Mouse (Mus musculus) adrenal gland, postnatal 25 days (tissue): ENCODE measurements around the gene Dnajc12. TPM values are rescaled to one million over a fixed set of nuclear protein-coding genes. Genes with fewer than 3 reads are reported as not detected.
"Not testable (repeated sequence)": the region's sequence is repeated elsewhere in the genome, so short reads cannot be mapped to it uniquely, and the experiment has no call there.

Source experiments
- DNase-seq: peaks from one replicate; pipeline ENCODE4 v3.0.0; 2021; ENCODE audit warnings: mixed read lengths
- long read RNA-seq: library from polyadenylated mRNA; stranded (forward); transcript quantifications from one replicate; pipeline ENCODE4 v2.0.0, GENCODE M21; 2021
- total RNA-seq: library from RNA; stranded (reverse); gene quantifications from 2 replicates; pipeline ENCODE4 v1.2.3, GENCODE M21; 2021

Gene Dnajc12
- 9.0 and 15.1 TPM in 2 replicates for total RNA-seq
- long read RNA-seq, transcript Dnajc12-201 (5 exons, 3,025 nt) = major isoform, 6 of 18 reads
- long read RNA-seq, partial matches to known transcripts = 0 of 18 reads
- long read RNA-seq, other reads (novel, unspliced or antisense) = 12 of 18 reads

DNA sequence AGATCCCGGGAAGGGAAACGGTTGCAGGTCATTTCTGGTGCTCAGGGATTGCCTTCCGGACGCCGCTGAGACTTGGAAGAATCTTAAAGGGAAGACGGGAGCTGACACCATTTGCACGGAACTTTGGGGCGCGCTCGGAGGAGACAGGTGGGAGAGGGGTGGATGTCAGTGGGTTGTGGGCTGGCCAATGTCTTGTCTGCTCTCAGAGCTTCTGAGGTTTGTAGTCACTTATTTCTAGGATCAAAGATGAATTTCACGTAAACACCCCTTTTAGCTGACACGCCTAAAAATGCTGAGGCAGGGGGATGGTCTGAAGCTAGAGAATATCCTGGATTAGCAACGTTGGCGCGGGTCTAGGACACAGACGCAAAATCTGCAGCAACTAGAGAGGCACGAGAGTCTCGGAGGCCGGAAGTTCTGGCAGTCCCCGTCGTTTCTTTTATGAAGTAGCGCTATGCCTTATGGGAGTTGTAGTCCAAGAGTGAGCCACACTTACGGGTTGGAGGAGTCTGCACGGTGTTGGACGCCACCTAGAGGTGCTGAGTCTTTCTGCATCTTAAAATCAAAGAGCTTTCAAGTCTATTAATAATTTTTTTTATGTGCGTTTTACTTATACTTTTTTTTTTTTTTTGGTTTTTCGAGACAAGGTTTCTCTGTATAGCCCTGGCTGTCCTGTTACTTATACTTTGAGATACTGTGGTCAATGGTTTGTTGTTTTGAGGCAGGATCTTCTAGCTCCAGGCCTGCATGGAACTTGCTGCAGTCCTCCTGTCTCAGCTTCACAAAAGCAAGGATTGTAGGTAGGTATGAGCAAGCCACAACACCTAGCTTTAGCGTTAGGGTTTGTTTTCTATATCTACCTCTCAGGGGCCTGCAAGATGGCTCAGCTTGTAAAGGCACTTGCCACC is at the start of gene Dnajc12:
TSS of gene Dnajc12 (plus strand) at position 72 of the 908 bp plus-strand sequence.
- DNase-seq = peak; percentile 63

DNA sequence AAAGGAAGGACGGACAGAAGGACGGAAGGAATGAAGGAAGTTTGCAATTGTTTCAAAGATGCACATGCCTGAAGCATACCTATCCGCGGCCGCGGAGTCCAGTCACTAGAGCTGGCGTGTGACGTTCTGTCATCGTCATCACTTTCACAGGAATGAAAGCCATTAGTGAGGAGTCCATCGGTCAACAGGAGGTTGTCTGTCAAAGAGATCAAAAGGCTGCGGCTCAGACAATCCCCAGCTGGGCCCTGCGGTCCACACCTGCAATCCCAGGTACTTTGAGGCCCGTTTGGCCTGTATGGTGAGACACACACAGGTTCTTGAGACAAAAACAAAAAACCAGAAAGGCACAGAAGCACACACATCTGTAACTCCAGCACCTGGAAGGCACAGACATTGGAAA is 45.3 kb upstream of the Dnajc12 start:
- DNase-seq = no peak

DNA sequence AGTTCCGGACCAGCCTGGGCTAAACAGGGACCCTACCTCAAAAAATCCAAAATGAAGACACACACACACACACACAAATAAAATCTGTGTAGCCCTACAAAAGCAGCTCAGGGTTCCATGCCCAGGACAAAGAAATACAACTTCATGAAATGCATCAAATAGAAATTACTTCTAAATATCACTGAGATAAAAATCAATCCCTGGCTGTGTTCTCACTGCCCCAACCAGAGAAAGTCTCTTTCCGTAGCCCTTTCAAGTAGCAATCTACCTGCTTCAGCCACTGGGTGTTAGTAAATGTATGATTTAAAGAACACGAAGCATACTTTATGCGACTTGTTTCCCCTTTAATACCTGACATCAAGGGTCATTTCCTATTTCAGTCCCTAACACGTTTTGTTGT is 44.9 kb upstream of the Dnajc12 start:
- no peak for DNase-seq

DNA sequence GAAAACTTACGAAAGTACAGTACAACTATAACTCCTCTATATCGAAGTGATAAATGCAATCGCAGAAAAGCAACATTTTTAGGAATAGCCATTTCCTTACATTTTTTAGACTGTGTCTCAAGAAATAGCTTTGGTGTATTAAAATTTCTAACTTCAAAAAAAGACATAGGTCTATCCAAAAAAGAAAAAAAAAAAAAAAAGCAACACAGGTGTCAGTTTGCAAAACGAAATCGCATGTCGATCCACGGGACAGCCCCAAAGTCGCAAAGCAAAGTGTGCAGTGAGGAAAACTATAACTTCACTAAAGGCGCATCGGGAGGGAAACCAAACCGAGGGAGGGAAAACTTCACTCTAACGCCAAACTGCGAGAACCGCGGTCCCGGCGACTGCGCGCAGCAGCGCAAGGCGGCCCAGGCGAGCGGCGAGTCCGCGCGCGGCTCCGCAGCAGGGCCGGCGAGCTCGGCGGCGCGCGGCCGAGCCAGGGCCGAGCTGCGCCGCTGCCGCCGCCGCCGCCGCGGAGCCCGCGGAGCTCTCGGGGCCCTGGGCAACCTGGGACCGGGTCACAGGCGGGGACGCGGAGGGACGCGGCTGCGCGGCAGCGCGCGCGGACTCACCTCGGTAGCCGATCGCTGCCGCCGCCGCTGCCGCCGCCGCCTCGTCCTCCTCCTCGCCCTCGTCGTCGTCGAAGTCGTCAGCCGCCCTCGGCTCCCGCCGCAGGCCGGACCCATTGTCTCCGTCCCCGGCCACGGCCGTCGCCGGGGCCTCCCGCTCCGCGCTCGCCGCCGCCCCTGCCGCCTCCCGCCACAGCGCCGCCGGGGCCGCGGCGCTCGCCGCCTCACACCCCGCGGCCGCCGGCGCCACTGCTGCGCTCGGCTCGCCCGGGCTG is 44.0 kb upstream of the Dnajc12 start:
- DNase-seq = peak; percentile 69

DNA sequence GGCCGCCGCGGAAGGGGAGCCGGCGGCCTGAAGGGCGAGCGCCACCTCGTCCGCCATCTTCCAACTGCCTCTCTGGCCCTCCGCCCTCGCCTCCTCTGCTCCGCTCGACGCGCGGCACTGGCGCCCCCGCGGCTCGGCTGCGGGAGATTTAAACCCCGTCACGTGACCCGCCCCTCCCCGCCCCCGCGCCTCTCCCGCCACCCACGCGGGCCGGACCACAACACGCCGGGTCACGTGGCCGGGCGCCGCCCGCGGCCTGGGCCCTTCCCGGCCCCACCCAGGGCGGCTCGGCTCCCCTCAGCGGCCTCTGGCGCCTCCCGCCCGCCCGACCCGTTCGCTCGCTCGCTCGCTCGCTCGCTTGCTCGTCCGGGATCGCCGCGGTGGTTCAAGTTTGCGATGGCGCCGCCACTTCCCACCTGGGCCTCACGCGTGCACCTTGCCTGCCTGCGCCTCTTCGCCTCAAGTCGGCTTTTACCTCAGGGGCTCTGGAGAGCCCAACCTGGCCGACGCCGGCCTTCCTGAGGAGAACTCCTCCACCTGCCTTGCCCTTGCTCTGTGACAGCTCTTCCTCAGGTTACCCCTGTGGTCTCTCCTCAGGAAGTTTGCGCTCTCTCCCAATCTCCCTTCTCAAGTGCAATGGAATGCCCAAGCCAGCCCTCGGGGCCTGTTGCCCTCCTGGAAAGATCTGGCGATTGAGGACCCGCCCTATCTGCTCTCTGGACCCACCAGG is 43.2 kb upstream of the Dnajc12 start:
- DNase-seq = peak; percentile 95

DNA sequence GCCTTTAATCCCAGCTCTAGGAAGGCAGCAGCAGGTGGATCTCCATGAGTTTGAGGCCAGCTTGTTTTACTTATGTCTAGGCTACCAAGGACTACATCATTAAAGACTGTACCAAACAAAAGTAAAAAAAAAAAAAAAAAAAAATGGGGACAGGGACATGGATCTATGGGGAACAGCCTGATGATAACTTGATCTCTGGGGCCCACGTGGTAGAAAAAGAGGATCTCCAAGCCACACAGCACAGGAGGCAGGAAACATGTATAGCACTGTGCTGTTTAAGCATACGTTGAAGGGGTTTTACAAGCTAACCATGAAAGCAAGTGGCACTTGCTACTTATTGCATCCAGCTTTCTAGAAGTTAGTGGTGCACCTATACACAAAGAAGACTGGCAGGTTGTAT is 40.9 kb upstream of the Dnajc12 start:
- no peak for DNase-seq

DNA sequence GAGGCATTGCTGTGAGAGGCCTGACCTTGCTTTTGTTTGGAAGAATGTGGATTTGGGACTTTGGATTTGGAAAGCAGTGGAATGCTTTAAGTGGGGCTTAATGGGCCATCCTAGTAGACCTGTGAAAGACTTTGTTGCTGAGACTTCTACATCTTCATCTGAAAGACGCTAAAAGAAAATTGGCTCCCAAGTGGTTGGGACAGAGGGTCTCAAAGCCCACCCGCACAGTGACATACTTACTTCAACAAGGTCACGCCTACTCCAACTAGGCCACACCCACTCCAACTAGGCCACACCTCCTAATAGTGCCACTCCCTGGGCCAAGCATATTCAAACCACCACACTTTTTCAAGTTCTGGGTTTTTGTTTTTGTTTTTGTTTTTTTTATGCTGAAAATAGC is 37.5 kb upstream of the Dnajc12 start:
- no peak for DNase-seq

DNA sequence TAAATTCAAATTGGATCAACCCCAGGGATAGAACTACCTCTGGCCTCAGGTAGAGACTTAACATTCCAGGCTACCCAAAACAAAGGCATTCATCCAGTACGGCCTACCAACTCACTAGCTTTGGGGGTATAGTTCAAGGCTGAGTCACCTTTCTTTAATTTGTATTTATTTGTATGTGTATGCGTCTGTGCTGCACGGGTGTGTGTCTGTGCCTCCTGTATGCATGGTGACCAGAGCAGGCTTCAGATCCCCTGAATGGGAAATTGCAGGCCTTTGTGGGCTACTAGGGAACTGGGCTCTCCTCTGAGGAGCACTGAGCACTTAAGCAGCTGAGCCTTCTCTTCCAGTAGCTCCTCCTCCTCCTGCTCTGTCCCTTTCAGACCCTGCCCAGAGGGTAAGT is 34.0 kb upstream of the Dnajc12 start:
- DNase-seq = no peak

DNA sequence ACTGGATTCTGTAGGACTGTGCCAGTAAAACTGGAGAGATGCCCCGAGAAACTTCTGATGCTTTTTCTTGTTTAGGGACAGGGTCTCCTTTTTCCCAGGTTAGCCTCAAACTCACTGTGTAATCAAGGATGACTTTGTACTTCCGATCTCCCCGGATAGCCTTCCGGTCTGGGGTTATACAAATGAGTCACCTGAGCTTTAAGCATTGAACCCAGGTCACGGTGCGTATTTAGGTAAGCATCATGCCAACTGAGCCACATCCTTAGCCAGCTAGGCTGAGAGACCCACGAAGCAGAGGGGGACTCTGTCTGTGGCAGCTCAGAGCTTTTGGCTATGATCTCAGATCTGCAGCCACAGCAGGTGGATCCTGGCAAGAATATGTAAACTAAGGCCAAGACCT is 31.6 kb upstream of the Dnajc12 start:
- no peak for DNase-seq

DNA sequence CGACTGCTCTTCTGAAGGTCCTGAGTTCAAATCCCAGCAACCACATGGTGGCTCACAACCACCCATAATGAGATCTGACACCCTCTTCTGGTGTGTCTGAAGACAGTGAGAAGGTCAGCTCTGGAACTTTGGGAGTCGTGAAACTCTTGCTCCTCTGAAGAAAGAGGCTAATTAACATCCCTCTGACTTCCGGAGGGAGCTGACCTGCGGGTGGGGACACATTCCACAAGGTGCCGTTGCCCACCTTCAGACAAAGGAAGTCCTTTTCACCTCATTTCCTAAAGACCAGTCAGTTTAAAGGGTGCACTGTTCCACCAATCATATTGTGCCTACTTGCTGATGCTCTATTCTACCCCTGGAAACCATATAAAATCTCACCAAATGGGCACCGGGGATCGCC is 31.1 kb upstream of the Dnajc12 start:
- not testable (repeated sequence) for DNase-seq

DNA sequence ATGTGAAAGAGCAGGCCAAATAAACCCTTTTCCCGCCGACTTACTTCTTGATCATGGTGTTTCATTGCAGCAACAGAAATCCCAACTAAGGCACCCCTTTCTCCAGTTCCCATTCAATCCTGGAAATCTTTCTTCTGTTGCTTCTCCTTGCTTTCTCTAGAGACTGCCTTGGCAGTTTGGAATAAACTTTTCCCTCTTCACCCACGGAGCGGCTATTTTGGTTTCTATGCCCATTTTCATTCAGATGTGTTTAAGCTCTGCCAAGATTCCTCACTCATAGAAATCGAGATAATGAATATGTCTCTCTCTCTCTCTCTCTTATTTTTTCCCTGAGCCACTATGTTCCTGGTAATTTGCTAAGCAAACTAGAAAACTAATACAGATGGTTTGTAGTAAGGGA is 30.1 kb upstream of the Dnajc12 start:
- no peak for DNase-seq

DNA sequence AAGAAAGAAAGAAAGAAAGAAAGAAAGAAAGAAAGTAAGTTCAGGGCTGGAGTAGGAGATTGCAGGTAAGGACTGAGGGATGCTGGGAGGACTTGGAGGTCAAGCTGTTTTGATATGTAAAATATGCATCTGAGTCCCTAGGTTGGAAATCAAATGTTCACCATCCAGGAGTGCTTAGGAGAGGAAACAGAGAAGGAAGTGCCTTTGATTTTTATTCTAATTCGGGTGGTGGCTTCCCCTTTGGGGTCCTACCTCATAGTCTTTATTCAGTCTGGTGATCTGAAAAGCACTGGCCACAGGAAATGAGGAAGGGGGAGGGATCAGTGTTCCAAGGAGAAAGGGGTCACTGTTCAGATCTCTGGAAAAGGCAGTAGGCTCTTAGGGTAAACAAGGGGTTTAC is 21.7 kb upstream of the Dnajc12 start:
- DNase-seq = no peak

DNA sequence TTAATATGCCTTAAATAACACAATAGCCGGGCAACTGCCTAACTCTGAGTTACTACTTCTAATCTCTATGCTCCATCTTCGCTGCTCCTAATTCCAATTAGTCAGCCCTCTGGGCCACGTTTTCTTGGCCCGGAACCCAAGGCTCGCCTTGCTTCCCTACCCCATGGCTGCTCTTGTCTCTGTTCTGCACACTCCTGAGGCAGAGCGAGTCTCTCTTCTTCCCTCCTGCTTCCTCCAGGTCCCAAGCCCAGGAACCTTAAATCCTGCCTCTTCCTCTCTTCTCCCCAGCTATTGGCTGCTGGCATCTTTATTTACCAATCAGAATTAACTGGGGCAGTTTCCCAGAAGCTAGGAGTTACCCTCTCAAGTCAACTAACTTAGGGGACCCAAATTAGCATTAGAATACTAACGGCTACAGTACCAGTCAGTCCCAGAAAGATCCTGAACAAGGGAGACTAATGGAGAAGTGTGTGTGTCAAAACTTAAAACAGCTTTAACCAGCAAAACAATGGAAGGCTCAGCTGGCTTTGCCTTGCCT is 16.3 kb upstream of the Dnajc12 start:
- DNase-seq = no peak

DNA sequence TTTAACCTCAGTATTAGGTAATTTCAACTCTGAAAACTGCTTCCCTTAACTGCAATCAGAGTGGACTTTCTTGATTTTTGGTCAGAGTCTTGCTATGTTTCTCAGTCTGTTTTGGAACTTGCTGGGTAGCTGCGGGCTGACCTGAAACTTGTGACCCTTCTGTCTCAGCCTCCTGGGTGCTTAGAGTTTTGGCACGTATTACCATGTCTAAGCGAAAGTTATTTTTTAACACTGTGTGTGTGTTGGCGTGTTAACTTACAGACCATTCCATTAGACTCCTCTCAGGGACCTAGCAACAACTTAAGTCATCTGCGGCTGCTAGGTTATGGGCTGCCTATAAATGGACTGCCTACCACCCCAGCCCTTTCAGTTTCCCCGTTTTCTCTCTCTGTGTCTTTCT is 14.9 kb upstream of the Dnajc12 start:
- no peak for DNase-seq

DNA sequence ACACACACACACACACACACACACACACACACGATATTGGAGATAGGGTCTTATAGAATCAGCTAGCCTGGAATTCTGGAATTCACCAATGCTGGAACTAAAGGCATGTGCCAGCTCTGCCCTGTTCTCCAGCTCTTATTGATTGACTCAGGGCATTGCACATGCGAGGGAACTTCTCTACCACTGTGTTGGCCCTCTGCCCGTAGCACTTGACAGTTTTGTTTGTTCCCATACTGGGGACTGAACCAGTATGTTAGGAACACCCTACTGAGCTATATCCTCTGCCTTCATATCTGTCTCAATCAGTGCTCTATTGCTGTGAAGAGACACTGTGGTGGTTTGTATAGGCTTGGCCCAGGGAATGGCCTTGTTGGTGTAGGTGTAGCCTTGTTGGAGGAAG is 14.2 kb upstream of the Dnajc12 start:
- DNase-seq = no peak

DNA sequence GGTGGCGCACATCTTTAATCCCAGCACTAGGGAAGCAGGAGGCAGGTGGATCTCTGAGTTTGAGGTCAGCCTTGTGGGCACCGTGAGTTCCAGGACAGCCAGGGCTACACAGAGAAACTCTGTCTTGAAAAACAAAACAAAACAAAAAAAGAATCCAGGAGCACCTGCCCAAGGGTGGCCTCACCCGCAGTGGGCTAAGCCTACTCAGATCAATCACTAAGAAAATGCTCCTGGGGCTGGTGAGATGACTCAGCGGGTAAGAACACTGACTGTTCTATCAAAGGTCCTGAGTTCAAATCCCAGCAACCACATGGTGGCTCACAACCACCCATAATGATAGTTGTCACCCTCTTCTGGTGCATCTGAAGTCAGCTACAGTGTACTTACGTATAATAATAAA is 5.9 kb upstream of the Dnajc12 start:
- no peak for DNase-seq

DNA sequence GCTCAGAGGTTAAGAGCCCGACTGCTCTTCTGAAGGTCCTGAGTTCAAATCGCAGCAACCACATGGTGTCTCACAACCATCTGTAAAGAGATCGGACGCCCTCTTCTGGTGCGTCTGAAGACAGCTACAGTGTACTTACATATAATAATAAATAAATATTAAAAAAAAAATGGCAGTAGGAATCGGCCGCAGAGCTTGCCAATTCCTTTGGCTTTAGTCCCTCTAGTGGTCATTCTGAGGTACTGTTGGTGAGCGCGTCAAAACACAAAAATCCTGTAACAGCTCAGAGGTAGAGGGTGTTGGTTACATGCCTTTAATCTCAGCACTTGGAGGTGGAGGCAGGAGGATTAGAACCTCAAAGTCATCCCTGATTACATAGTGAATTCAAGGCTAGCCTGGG is 4.8 kb upstream of the Dnajc12 start:
- peak; percentile 34 for DNase-seq

DNA sequence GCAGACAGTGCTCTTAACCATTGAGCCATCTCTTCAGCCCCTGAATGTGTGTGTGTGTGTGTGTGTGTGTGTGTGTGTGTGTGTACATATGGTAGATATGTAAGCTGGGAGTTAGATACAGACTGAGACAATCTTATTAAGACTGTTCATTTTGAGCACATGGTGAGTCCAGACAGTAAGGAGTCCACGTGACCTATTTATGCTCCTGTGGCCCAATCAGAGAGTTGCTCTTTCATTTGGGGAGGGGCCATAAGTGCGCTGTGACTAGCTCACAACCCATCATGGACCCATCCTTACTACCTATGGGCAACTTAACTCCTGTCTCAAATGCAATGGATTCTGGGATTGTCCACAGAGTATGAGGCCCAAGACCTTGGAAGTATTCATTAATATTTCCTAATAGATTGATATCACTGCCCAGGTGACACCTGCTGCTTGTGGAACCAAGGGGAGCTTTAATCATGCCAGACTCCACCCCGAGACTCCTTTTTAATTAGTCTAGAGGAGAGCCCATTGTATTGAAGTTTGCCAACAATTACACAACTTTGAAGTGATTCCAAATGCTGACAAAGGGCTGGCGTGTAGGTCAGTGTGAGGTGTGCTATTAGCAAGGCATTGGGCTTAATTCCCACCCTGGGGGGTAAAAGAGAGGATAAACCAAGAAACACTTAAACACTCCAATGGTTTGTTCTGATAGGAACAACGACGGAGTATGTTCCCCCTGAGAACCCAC is 3.1 kb upstream of the Dnajc12 start:
- DNase-seq = no peak

DNA sequence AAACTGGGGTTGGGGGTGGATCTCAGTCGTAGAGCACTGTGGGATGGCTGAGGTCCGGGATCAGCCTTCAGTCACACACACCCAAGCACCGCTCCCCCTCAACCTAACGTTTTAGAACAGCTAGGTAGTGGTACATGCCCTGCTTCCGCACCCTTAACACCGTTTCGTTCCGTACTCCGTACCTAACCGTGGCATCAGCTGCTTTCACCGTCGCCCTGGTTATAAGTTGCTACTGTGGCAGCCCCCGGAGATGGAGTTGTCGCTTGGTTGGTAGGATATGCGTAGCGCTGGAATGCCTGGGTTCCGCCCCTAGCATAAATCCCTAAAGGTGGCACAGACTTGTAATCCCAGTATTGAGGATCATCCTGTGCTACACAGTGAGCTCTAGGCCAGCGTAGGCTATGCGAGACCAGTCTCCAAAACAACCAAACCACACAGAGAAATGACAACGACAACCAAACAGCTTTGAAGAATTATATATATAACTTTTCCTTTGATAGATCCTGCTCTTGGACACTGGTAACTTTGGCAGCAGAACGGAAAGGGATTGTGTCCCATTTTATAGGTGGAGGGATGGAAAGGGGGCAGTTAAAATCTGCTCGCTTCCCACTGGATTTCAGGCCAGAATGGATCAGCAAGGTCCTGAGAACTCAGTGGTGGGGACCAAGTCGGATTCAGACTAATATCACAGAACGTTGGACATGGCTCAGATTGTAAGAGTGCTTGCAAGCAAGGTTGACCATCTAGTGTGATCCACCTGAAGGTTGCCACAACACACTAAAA is 554 bp upstream of the Dnajc12 start, which contains the start of gene Sirt1:
TSS of gene Sirt1 (minus strand) at position 207 of the 783 bp plus-strand sequence.
- no peak for DNase-seq

DNA sequence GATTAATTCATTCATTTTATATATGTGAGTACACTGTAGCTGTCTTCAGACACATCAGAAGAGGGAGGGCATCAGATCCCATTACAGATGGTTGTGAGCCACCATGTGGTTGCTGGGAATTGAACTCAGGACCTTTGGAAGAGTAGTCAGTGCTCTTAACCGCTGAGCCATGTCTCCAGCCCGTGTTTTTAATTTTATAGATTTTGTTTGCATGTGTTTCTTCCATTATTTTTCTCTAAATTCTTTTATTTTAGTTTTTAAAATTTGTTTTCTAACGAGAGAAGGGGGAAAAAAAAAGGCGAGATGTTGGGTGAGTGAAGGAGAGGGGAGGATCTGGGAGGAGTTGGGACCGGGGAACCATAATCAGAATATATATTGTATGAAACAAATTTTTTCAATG is 3.7 kb downstream of the Dnajc12 start:
- not testable (repeated sequence) for DNase-seq
